Mouse (Mus musculus): ENCODE measurements around the gene Gba2. TPM values are rescaled to one million over a fixed set of nuclear protein-coding genes. Genes with fewer than 3 reads are reported as not detected.

The Gba2 gene
- polyA plus RNA-seq, 1 experiment = 6.3 TPM

Other genes with a start within 250 kb of the Gba2 start
- gene Rusc2, start 196.9 kb downstream of the Gba2 start, polyA plus RNA-seq (2012; rRNA removed) = 7.4 and 7.6 TPM in 2 replicates
- gene Fam166b, start 149.7 kb downstream of the Gba2 start, polyA plus RNA-seq (2012; rRNA removed) = 0.08 and 0.14 TPM in 2 replicates
- gene Tesk1, start 136.9 kb downstream of the Gba2 start, polyA plus RNA-seq (2012; rRNA removed) = 49.2 and 55.0 TPM in 2 replicates
- gene Cd72, start 124.2 kb downstream of the Gba2 start, polyA plus RNA-seq (2012; rRNA removed) = 14.6 and 14.9 TPM in 2 replicates
- gene Sit1, start 95.1 kb downstream of the Gba2 start, polyA plus RNA-seq (2012; rRNA removed) = 1.7 and 1.8 TPM in 2 replicates
- 187 and 232 TPM in 2 replicates for gene Ccdc107, start 86.0 kb downstream of the Gba2 start, polyA plus RNA-seq (2012; rRNA removed)
- gene Arhgef39, start 79.2 kb downstream of the Gba2 start, polyA plus RNA-seq (2012; rRNA removed) = 66.9 and 81.0 TPM in 2 replicates
- 50.4 and 64.5 TPM in 2 replicates for gene Car9, start 71.9 kb downstream of the Gba2 start, polyA plus RNA-seq (2012; rRNA removed)
- 118 and 122 TPM in 2 replicates for gene Tpm2, start 55.1 kb downstream of the Gba2 start, polyA plus RNA-seq (2012; rRNA removed)
- gene Creb3, start 16.5 kb downstream of the Gba2 start, polyA plus RNA-seq (2012; rRNA removed) = 66.0 and 86.4 TPM in 2 replicates
- gene Tln1, start 16.2 kb downstream of the Gba2 start, polyA plus RNA-seq (2012; rRNA removed) = 48.4 and 72.5 TPM in 2 replicates
- 25.9 and 45.4 TPM in 2 replicates for gene Rgp1, start 158 bp downstream of the Gba2 start, polyA plus RNA-seq (2012; rRNA removed)
- gene Msmp, start 5.6 kb upstream of the Gba2 start, polyA plus RNA-seq (2012; rRNA removed) = not detected in 2 replicates
- gene Npr2, start 53.1 kb upstream of the Gba2 start, polyA plus RNA-seq (2012; rRNA removed) = 7.3 and 9.0 TPM in 2 replicates
- gene Spag8, start 74.7 kb upstream of the Gba2 start, polyA plus RNA-seq (2012; rRNA removed) = 0.38 and 0.81 TPM in 2 replicates
- 80.6 and 90.2 TPM in 2 replicates for gene Hint2, start 77.6 kb upstream of the Gba2 start, polyA plus RNA-seq (2012; rRNA removed)
- gene Tmem8b, start 90.1 kb upstream of the Gba2 start, polyA plus RNA-seq (2012; rRNA removed) = 2.0 and 2.3 TPM in 2 replicates
- gene Fam221b, start 90.3 kb upstream of the Gba2 start, polyA plus RNA-seq (2012; rRNA removed) = 0.02 and 0.07 TPM in 2 replicates
- gene Olfr70, start 121.9 kb upstream of the Gba2 start, polyA plus RNA-seq (2012; rRNA removed) = not detected in 2 replicates
- gene Olfr71, start 131.4 kb upstream of the Gba2 start, polyA plus RNA-seq (2012; rRNA removed) = not detected in 2 replicates
- gene Hrct1, start 148.3 kb upstream of the Gba2 start, polyA plus RNA-seq (2012; rRNA removed) = 1.9 and 2.3 TPM in 2 replicates
- 0.68 and 1.5 TPM in 2 replicates for gene Spaar, start 151.2 kb upstream of the Gba2 start, polyA plus RNA-seq (2012; rRNA removed)
- gene Olfr159, start 192.1 kb upstream of the Gba2 start, polyA plus RNA-seq (2012; rRNA removed) = not detected in 2 replicates
- gene Olfr156, start 245.0 kb upstream of the Gba2 start, polyA plus RNA-seq (2012; rRNA removed) = not detected in 2 replicates